Mouse (Mus musculus): Measurements from ENCODE around the gene Lpin1. TPM values are rescaled to one million over a fixed set of nuclear protein-coding genes. Genes with fewer than 3 reads are reported as not detected.

Lpin1 gene
- total RNA-seq, 2 experiments from 2014 or later = 14.5 to 15.8 TPM

- DNase-seq (ENCODE audit: low spot score in 2 of 2) = no peak
- intact Hi-C loops (cut with DNase I) = no loop called here
These were observed 70.1 kb downstream of the Lpin1 start for GRCm38 (mm10) chr12:16540712-16541111.

DNA sequence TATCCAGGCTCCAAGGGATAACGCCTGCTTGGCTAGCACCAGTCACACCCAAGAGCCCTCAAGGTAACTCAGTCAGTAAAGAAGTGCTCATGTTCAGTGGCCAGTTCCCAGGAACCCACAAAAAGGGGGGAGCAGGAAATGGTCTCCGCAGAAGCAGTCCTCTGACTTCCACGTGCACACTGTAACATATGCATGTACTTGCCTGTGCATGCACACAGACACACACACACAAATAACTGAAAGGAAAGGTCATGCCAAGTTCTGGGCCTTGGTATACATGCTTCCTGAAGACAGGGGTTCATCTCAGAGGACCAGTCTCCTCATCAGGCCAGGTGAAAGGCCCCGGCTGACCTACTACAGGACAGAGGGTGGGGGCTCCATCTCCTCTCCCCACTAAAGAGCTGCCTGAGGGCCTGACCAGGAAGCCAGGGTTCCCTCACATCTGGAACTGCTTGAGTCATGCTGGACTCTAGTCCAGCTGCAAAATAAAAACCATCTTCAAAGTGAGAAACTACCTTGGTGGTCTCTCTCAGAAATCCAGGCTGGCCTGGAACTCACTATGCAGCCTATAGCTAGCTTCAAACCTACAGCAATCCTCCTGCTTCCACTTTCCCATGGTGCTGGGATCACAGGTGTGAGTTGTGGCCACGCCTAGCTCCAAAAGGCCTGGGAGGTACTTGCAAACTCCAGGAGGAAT, 70.7 kb downstream of the Lpin1 start:
- intact Hi-C loops (cut with DNase I) = no loop called here
- DNase-seq (ENCODE audit: low spot score in 2 of 2) = no peak

- peak; percentile 88 to 90 for DNase-seq (ENCODE audit: low spot score in 2 of 2)
- intact Hi-C loops (cut with DNase I) = loop anchor here (5.0 kb wide), 3 partner anchors 716 to 996 kb away; partner anchors contain the start of gene Trib2
These were observed 77.4 kb downstream of the Lpin1 start for GRCm38 (mm10) chr12:16533331-16533828.

GRCm38 (mm10) chr12:16532860-16533230, 77.9 kb downstream of the Lpin1 start:
- no peak for DNase-seq (ENCODE audit: low spot score in 2 of 2)
- intact Hi-C loops (cut with DNase I) = loop anchor here (5.0 kb wide), 3 partner anchors 716 to 996 kb away; partner anchors contain the start of gene Trib2

DNA sequence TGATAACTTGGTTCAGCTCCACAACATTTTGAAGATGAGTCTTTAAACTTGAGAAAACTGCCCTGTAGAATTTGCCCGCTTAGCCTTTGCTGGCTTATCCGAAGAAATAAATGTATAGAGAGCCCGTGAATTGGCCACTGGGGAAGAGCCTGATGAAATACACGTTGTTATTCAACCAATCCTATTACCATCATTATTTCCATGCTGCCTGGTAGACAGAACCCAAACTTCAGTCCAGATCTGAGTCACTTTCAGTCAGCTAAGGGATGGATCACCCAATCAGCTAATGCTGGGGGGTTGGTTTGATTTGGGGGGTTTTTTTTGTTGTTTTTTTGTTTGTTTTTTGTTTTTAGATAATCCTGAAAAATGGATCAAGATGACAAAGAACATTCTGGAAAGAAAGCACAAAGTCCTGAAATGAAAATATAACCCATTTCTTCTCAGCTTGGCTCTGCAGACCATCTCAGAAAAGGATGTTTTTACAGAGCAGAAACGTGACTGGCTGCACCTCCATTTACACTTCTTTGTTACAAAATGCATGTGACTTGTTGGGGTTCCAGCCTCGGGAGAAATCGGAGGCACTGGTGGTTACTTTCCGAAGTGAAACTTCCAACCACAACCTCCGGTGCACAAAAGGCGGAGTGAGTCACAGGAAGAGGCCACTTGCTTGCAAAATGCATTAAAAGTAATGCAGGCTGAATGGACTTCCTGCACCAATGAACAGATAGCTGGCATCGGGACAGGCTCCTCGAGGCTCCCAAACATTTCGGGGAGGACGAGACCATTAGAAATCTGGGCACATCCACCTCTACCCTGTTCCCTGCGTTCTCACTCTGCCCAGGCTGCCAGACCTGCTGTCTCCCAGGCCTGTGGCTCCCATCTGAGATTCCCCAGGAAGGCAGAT, 78.6 kb downstream of the Lpin1 start:
- intact Hi-C loops (cut with DNase I) = loop anchor here (5.0 kb wide), 3 partner anchors 715 to 995 kb away; partner anchors contain the start of gene Trib2
- DNase-seq (ENCODE audit: low spot score in 2 of 2) = peak in 1 of 2 experiments; percentile 36

DNA sequence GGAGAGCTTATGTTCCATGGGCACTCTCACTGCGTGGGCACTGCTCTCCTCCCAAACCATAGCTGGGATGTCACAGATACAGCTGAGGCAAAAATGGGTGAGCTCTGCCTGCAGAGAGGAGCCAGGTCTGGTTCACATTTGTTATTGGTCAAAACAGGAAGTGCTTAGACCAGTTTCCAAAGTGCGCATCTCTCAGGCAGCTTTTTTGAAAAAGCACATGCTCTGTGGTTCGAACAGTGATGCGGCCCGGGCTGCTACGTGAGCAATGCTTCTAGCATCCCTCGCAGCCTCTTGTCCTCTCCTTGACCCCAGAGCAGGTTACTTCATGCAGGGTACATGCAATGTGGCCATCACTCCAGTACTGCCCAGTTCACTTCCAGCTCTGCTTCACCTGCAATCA, 82.1 kb downstream of the Lpin1 start:
- intact Hi-C loops (cut with DNase I) = no loop called here
- DNase-seq (ENCODE audit: low spot score in 2 of 2) = no peak

DNA sequence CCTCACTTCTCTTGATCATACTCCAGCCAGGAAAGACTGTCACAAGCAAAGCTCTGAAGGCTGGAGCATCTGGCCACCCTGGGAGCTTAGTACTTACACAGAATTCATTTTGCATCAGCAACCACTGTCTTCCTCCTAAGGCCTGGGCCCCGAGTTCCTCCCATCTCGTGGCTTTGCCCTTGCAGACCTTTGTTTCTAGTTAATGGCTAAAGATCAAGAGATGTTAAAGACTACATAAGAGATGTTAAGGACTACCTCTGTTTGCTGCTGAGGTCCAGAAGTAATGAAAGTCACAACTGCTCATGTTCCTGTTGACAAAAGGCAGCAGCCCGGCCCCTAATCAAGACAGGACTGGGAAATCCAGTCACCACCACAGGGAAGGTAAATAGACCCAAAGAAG, 82.8 kb downstream of the Lpin1 start:
- intact Hi-C loops (cut with DNase I) = no loop called here
- DNase-seq (ENCODE audit: low spot score in 2 of 2) = no peak

DNA sequence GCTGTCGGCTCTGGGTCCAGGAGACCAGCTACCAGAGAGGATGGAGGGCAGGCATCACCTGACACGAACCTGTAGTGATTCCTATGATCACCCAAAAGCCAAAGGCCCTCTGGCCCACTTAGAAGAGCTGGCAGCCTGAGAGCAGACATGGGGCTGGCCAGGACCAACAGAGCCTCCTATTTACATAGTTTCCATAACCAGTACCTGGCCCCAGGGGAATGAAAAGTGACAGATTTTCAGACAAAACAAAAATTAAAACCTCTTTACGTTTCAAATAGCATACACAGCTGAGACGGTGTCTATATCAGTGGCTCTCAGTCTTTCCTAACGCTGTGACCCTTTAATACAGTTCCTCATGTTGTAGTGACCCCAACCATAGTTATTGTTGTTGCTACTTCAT, 83.9 kb downstream of the Lpin1 start:
- DNase-seq (ENCODE audit: low spot score in 2 of 2) = no peak
- intact Hi-C loops (cut with DNase I) = no loop called here

- intact Hi-C loops (cut with DNase I) = no loop called here
- DNase-seq (ENCODE audit: low spot score in 2 of 2) = no peak
These were observed 84.6 kb downstream of the Lpin1 start for GRCm38 (mm10) chr12:16526134-16526533.

DNA sequence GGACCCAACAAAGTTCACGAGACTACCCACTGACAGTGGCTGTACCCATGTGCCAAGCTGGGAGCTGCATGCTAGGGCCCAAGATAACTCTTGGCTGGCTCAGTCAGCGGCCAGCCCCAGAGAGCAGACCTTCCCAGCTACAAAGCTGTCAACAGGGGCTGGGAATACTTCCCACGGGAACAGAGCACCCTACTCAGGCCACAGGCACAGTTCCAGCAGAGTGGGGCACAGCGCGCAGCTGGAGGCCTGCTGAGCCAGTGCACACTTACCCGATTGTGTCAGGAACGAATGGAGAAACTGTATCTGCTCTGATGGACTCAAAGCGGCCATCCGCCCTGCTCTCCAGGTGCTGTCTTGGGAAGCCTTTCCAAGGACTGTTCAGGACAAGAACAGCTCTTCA, 95.6 kb downstream of the Lpin1 start:
- intact Hi-C loops (cut with DNase I) = no loop called here
- DNase-seq (ENCODE audit: low spot score in 2 of 2) = peak; percentile 58 to 70

DNA sequence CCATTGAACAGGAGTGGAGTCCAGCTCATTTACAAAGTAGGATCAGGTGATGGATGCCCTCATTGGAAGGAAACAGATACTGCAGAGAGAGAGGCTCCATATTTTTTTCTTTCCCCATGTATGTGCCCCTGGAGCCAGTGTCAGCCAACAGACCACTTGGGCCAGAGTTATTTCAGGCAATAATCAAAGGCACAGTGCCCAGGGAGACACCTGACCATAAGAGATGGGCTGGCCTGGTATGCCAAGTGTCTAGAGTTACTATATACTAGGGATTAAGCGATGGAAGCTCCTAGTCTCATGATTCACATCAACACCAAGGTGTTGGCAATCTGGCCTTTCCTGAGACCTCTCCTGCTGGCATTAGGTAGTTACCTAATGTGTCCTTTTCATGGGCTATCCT, 97.8 kb downstream of the Lpin1 start:
- no peak for DNase-seq (ENCODE audit: low spot score in 2 of 2)
- intact Hi-C loops (cut with DNase I) = no loop called here

GRCm38 (mm10) chr12:16509122-16509752, 101.5 kb downstream of the Lpin1 start:
- DNase-seq (ENCODE audit: low spot score in 2 of 2) = peak; percentile 47 to 57
- intact Hi-C loops (cut with DNase I) = loop anchor here (2.0 to 10.0 kb wide), 3 partner anchors 274 to 974 kb away; no protein-coding TSS in a partner anchor

DNA sequence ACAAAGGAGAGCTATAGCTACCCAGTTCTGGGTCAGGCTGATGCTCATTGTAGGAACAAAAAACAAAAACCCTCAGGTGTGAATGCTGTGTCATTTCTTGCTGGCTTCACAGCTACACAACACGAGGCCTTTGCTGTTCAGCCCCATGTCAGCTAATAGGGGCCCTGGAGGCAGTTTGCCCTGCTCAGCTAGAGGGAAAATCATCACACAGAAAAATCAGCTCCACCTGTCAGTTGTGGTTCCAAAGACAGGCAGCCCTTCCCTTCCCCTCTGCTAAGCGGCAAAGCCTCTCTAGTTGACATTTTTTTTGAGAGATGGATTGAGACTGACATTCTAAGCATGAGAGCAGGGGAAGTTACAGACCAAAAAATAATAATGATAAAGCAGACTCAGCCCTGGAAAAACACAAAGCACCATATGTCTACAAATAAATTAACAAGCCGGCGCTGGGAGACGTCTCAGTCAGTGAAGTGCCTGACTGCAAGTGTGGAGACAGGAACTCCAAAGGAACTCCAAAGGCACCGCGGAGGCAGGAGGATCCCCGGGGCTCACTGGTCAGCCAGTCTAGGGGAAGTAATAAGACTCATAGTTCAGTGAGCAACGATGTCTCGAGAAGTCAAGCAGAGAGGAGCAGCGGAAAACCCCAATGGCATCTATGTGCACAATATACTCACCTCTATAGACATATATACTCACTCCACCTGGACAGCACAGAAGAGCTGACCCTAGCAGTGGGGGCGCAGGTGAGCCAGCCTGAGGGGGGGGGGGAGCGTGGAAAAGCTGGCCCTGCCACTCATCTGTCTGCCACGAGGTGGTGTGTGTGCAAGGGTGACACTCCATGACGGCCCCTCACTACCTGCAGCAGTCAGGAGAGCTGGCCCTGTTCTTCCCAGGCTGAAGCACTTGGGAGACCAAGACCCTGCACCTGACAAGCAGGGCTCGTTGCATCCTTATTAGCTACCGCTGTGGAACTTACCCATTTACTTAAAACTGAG, 103.7 kb downstream of the Lpin1 start:
- no peak for DNase-seq (ENCODE audit: low spot score in 2 of 2)
- intact Hi-C loops (cut with DNase I) = loop anchor here (10.0 kb wide), 2 partner anchors 272 to 972 kb away; no protein-coding TSS in a partner anchor

DNA sequence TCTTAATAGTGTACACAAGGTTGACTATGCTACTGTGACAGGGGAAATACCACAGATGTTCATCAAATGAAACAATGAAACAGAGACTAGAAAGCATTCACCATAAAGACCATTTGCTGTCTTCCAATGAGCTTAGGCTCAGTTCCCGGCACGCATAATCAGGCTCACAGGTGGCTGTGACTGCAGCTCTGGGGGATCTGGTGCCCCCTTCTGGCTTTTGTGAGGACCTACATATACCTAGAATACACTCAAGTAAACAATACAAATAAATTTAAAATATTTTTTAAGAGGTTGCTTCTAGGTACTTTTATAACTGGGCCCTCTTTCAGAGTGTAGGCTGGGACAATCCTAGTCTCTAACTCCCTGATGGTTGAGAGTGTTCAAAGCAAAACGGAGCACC, 106.5 kb downstream of the Lpin1 start:
- intact Hi-C loops (cut with DNase I) = loop anchor here (10.0 kb wide), 2 partner anchors 269 to 969 kb away; no protein-coding TSS in a partner anchor
- no peak for DNase-seq (ENCODE audit: low spot score in 2 of 2)

- intact Hi-C loops (cut with DNase I) = no loop called here
- no peak for DNase-seq (ENCODE audit: low spot score in 2 of 2)
These were observed 112.8 kb downstream of the Lpin1 start for GRCm38 (mm10) chr12:16497960-16498359.

DNA sequence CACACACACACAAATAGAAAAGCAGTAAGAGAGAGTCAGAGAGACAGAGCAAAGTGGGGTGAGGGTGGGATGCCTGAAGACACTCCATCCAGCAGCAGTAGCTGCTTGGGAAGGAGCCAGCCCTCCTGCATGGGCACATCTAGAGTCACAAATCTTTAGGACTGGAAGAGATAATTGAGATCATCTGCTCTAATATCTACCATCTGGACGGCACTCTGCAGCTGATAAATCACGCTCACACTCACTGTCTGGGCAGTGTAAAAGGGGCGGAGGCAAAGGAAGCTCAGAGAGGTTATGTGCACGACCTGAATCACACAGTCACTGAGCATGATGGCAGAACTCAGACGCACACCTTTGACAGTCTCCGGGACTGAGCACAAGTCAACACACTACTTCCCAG, 118.1 kb downstream of the Lpin1 start:
- intact Hi-C loops (cut with DNase I) = no loop called here
- DNase-seq (ENCODE audit: low spot score in 2 of 2) = no peak

GRCm38 (mm10) chr12:16488899-16489298, 121.9 kb downstream of the Lpin1 start:
- intact Hi-C loops (cut with DNase I) = no loop called here
- DNase-seq (ENCODE audit: low spot score in 2 of 2) = no peak

- intact Hi-C loops (cut with DNase I) = no loop called here
- DNase-seq (ENCODE audit: low spot score in 2 of 2) = no peak
These were observed 123.3 kb downstream of the Lpin1 start for GRCm38 (mm10) chr12:16487453-16487852.

Data from left cerebral cortex, postnatal 14 days (tissue).